Mouse (Mus musculus) spleen, adult 2 months (tissue): ENCODE measurements at regions not wholly inside any gene's neighbourhood (a gene's known extent, or its start where the extent isn't known, plus 50 kb on each side); places are given as distances from the start of the nearest gene placed in this dataset.

ENCODE experiments used
- CTCF ChIP-seq: fragments of 200-500 bp; IDR thresholded peaks from 2 replicates; pipeline ENCODE4 v1.5.1; 2011; ENCODE audit warnings: mild to moderate bottlenecking, inconsistent platforms; ENCODE audit not compliant: insufficient read depth, insufficient read length, insufficient replicate concordance; ENCODE audit errors: extremely low read depth
- POLR2A ChIP-seq: fragments of 200-500 bp; IDR thresholded peaks from 2 replicates; pipeline ENCODE4 v1.6.1; 2011; ENCODE audit warnings: low read depth, low read length, inconsistent platforms

- TF ChIP-seq POLR2A, result no peak
- TF ChIP-seq CTCF, result no peak
These were observed 74.3 kb upstream of the Aff3 start for GRCm38 (mm10) chr1:38739018-38739417.
